Mouse (Mus musculus): ENCODE results near the gene Dnm2.

Dnm2 gene

GRCm38 (mm10) chr9:21430724-21431123 is 6.0 kb downstream of the Dnm2 start:
- no peak for DNase-seq (ENCODE audit: low spot score in 2 of 2)

GRCm38 (mm10) chr9:21432066-21432465 is 7.4 kb downstream of the Dnm2 start:
- DNase-seq (ENCODE audit: low spot score in 2 of 2), result no peak

GRCm38 (mm10) chr9:21433766-21434165 is 9.1 kb downstream of the Dnm2 start:
- DNase-seq (ENCODE audit: low spot score in 2 of 2), result no peak

GRCm38 (mm10) chr9:21434410-21434809 is 9.7 kb downstream of the Dnm2 start:
- no peak for DNase-seq (ENCODE audit: low spot score in 2 of 2)

GRCm38 (mm10) chr9:21435777-21436635 is 11.3 kb downstream of the Dnm2 start:
- no peak for DNase-seq (ENCODE audit: low spot score in 2 of 2)

- DNase-seq (ENCODE audit: low spot score in 2 of 2), result no peak
Observed at GRCm38 (mm10) chr9:21437577-21437976, 12.9 kb downstream of the Dnm2 start.

GRCm38 (mm10) chr9:21438219-21438618 is 13.5 kb downstream of the Dnm2 start:
- DNase-seq (ENCODE audit: low spot score in 2 of 2), result no peak

GRCm38 (mm10) chr9:21439456-21439855 is 14.7 kb downstream of the Dnm2 start:
- no peak for DNase-seq (ENCODE audit: low spot score in 2 of 2)

GRCm38 (mm10) chr9:21439914-21440313 is 15.2 kb downstream of the Dnm2 start:
- no peak for DNase-seq (ENCODE audit: low spot score in 2 of 2)

GRCm38 (mm10) chr9:21440387-21440786 is 15.7 kb downstream of the Dnm2 start:
- DNase-seq (ENCODE audit: low spot score in 2 of 2), result no peak

GRCm38 (mm10) chr9:21443853-21444252 is 19.1 kb downstream of the Dnm2 start:
- no peak for DNase-seq (ENCODE audit: low spot score in 2 of 2)

GRCm38 (mm10) chr9:21444574-21444973 is 19.9 kb downstream of the Dnm2 start:
- no peak for DNase-seq (ENCODE audit: low spot score in 2 of 2)

GRCm38 (mm10) chr9:21445081-21445744 is 20.5 kb downstream of the Dnm2 start:
- DNase-seq (ENCODE audit: low spot score in 2 of 2), result no peak

GRCm38 (mm10) chr9:21447778-21448177 is 23.1 kb downstream of the Dnm2 start:
- no peak for DNase-seq (ENCODE audit: low spot score in 2 of 2)

- no peak for DNase-seq (ENCODE audit: low spot score in 2 of 2)
Observed at GRCm38 (mm10) chr9:21449710-21450109, 25.0 kb downstream of the Dnm2 start.

GRCm38 (mm10) chr9:21450270-21450669 is 25.6 kb downstream of the Dnm2 start:
- DNase-seq (ENCODE audit: low spot score in 2 of 2), result no peak

- DNase-seq (ENCODE audit: low spot score in 2 of 2), result no peak
Observed at GRCm38 (mm10) chr9:21451391-21451790, 26.7 kb downstream of the Dnm2 start.

- DNase-seq (ENCODE audit: low spot score in 2 of 2), result no peak
Observed at GRCm38 (mm10) chr9:21451870-21452269, 27.2 kb downstream of the Dnm2 start.

GRCm38 (mm10) chr9:21453003-21453402 is 28.3 kb downstream of the Dnm2 start:
- DNase-seq (ENCODE audit: low spot score in 2 of 2), result no peak

GRCm38 (mm10) chr9:21453459-21453858 is 28.8 kb downstream of the Dnm2 start:
- DNase-seq (ENCODE audit: low spot score in 2 of 2), result no peak

GRCm38 (mm10) chr9:21454556-21454955 is 29.8 kb downstream of the Dnm2 start:
- DNase-seq (ENCODE audit: low spot score in 2 of 2), result no peak

- DNase-seq (ENCODE audit: low spot score in 2 of 2), result no peak
Observed at GRCm38 (mm10) chr9:21455103-21455770, 30.5 kb downstream of the Dnm2 start.

All from frontal cortex, postnatal 14 days (tissue).